Mouse (Mus musculus): Measurements from ENCODE around the gene Hpd. TPM values are rescaled to one million over a fixed set of nuclear protein-coding genes. Genes with fewer than 3 reads are reported as not detected.

The Hpd gene
- polyA plus RNA-seq, 1 experiment from 2014 or later, result 0.35 TPM

DNA sequence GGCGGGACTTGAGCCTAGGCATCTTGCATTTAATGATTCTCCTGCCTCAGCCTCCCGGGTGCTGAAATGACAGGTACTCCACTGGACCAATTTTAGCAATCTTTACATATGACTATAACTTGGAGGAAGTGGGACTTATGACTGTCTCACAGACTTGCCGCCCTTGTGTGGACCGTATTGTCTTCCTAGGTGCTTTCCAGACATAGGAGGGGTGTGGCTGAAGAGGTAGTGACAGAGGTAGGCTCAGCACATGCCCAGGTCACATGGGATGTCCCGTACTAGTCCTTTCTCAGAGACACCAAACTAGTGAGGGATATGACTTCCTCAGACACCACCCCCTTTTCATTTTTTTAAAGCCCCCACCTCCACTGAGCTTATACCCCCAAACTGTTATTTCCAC lies 3.7 kb downstream of the Hpd start:
- H3K27me3 ChIP-seq (ENCODE audit: insufficient read depth, poor library complexity, severe bottlenecking), result peaks cover 6% of the 10 kb centered on the region; the same call in 1 of the 2 replicates
- no peak overlapping the region for H3K27ac ChIP-seq
- H3K9me3 ChIP-seq, result no peaks in the 10 kb centered on the region
- DNase-seq (ENCODE audit: low spot score), result no peak
- no peaks in the 10 kb centered on the region for H3K36me3 ChIP-seq
- H3K4me3 ChIP-seq, result no peak overlapping the region
- 93% methylated on average over 5 of the region's 5 CpGs for WGBS
- H3K4me1 ChIP-seq, result no peaks in the 10 kb centered on the region

GRCm38 (mm10) chr5:123171646-123172350 lies 10.7 kb downstream of the Hpd start:
- H3K27ac ChIP-seq, result no peak overlapping the region
- no peaks in the 10 kb centered on the region for H3K27me3 ChIP-seq (ENCODE audit: insufficient read depth, poor library complexity, severe bottlenecking)
- peaks cover 18% of the 10 kb centered on the region for H3K4me1 ChIP-seq
- H3K36me3 ChIP-seq, result peaks cover 2% of the 10 kb centered on the region
- H3K4me3 ChIP-seq, result peak overlapping the region; percentile 47
- DNase-seq (ENCODE audit: low spot score), result peak; percentile 93
- H3K9me3 ChIP-seq, result no peaks in the 10 kb centered on the region
- 13% methylated on average over 22 of the region's 22 CpGs for WGBS

DNA sequence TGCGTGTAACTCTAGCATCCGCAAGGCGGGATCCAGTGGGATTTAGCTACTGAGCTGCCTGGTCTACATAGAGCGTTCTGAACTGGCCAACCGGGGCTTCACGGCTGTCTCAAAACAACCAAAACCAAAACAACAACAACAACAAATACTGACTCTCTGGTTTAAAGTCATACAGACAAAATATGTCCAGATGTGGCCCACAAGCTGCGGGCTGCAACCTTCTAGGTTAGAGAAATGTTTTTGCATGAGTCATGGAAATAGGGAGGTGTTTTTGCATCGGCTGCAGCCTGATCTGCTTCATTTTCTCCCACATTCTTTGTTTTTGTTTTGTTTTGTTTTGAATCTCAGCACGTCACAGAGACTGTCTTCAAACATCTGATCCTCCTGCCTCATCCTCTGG lies 12.2 kb downstream of the Hpd start:
- Histone ChIP-seq H3K27me3 (ENCODE audit: insufficient read depth, poor library complexity, severe bottlenecking) (no peaks in the 10 kb centered on the region), H3K4me1 (peaks cover 18% of the 10 kb centered on the region), H3K27ac (no peak overlapping the region), H3K4me3 (no peak overlapping the region), H3K36me3 (peaks cover 15% of the 10 kb centered on the region), H3K9me3 (no peaks in the 10 kb centered on the region)
- no peak for DNase-seq (ENCODE audit: low spot score)
- WGBS, result 79% methylated on average over 9 of the region's 9 CpGs

DNA sequence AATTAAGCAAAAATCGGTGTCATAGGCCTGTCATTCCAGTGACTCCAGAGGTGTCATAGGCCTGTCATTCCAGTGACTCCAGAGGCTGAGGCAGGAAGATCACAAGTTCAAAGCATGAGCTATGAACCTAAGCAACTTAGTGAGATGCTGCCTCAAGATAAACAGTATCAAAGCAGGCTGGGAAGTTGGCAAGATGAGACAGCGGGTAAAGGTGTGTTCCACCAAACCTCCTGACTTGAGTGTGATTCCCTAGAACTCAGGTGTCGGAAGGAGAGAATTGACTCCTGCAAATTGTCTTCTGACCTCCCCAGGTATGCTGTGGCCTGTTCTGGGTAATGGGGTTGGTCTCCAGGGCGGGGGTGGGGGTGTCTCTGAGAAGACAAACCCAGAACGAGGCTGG lies 13.2 kb downstream of the Hpd start, which contains the start of gene Psmd9:
Gene Psmd9, plus strand, starts transcription at position 130 of the 400 bp plus-strand sequence.
- Histone ChIP-seq H3K27ac (no peak within 1 kb of the TSS), H3K4me3 (no peak within 1 kb of the TSS), H3K9me3 (no peaks in the 10 kb centered on the region), H3K4me1 (peaks cover 18% of the 10 kb centered on the region), H3K36me3 (peaks cover 20% of the 10 kb centered on the region), H3K27me3 (ENCODE audit: insufficient read depth, poor library complexity, severe bottlenecking) (no peaks in the 10 kb centered on the region)
- WGBS, result 81% methylated on average over 5 of the region's 5 CpGs
- no peak for DNase-seq (ENCODE audit: low spot score)

- no peaks in the 10 kb centered on the region for H3K27me3 ChIP-seq (ENCODE audit: insufficient read depth, poor library complexity, severe bottlenecking)
- no peaks in the 10 kb centered on the region for H3K9me3 ChIP-seq
- no peak overlapping the region for H3K4me3 ChIP-seq
- 82% methylated on average over 5 of the region's 5 CpGs for WGBS
- DNase-seq (ENCODE audit: low spot score), result no peak
- peaks cover 37% of the 10 kb centered on the region for H3K36me3 ChIP-seq
- H3K4me1 ChIP-seq, result peaks cover 16% of the 10 kb centered on the region
- no peak overlapping the region for H3K27ac ChIP-seq
Observed at GRCm38 (mm10) chr5:123167591-123167990, 14.9 kb downstream of the Hpd start.

DNA sequence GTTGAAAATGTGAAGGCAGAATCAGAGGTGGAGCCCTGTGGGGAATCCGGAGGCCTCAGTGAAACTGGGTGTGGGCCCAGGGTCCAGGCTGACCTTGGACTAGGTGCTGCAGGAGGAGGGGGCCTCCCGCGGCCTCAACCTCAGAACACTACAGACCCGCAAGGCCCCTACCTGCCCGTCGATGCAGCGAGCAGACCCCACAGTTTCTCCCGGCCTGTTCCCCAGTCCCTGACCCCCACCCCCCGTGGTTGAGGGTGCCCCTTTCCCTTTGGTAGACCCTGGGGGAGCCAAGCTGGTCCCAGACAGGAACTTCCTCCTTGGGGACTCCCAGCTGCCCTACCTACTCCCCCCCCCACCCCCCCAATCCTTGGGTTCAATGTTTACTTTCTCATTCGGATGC lies 16.1 kb downstream of the Hpd start:
- no peak for DNase-seq (ENCODE audit: low spot score)
- Histone ChIP-seq H3K27me3 (ENCODE audit: insufficient read depth, poor library complexity, severe bottlenecking) (no peaks in the 10 kb centered on the region), H3K27ac (no peak overlapping the region), H3K9me3 (no peaks in the 10 kb centered on the region), H3K36me3 (peaks cover 49% of the 10 kb centered on the region), H3K4me1 (peaks cover 5% of the 10 kb centered on the region), H3K4me3 (no peak overlapping the region)
- WGBS, result 91% methylated on average over 10 of the region's 10 CpGs

- DNase-seq (ENCODE audit: low spot score), result no peak
- Histone ChIP-seq H3K36me3 (peaks cover 84% of the 10 kb centered on the region), H3K27me3 (ENCODE audit: insufficient read depth, poor library complexity, severe bottlenecking) (no peaks in the 10 kb centered on the region), H3K4me3 (no peak overlapping the region), H3K9me3 (no peaks in the 10 kb centered on the region), H3K4me1 (no peaks in the 10 kb centered on the region), H3K27ac (no peak overlapping the region; the same call in 1 of the 2 replicates)
- 71% methylated on average over 9 of the region's 9 CpGs for WGBS
Observed at GRCm38 (mm10) chr5:123162942-123163341, 19.6 kb downstream of the Hpd start.

GRCm38 (mm10) chr5:123160341-123160740 lies 22.2 kb downstream of the Hpd start:
- WGBS, result 92% methylated on average over 8 of the region's 15 CpGs
- no peak for DNase-seq (ENCODE audit: low spot score)
- no peaks in the 10 kb centered on the region for H3K9me3 ChIP-seq
- H3K27ac ChIP-seq, result no peak overlapping the region
- H3K36me3 ChIP-seq, result peaks cover 88% of the 10 kb centered on the region
- no peaks in the 10 kb centered on the region for H3K27me3 ChIP-seq (ENCODE audit: insufficient read depth, poor library complexity, severe bottlenecking)
- H3K4me3 ChIP-seq, result no peak overlapping the region
- peaks cover 4% of the 10 kb centered on the region; the same call in 1 of the 2 replicates for H3K4me1 ChIP-seq

GRCm38 (mm10) chr5:123159866-123160265 lies 22.7 kb downstream of the Hpd start:
- DNase-seq (ENCODE audit: low spot score), result no peak
- no peak overlapping the region for H3K4me3 ChIP-seq
- no peaks in the 10 kb centered on the region for H3K27me3 ChIP-seq (ENCODE audit: insufficient read depth, poor library complexity, severe bottlenecking)
- H3K9me3 ChIP-seq, result no peaks in the 10 kb centered on the region
- peaks cover 91% of the 10 kb centered on the region for H3K36me3 ChIP-seq
- H3K27ac ChIP-seq, result no peak overlapping the region
- 93% methylated on average over 15 of the region's 15 CpGs for WGBS
- H3K4me1 ChIP-seq, result peaks cover 4% of the 10 kb centered on the region; the same call in 1 of the 2 replicates

- DNase-seq (ENCODE audit: low spot score), result no peak
- peaks cover 4% of the 10 kb centered on the region; the same call in 1 of the 2 replicates for H3K4me1 ChIP-seq
- H3K27ac ChIP-seq, result no peak overlapping the region
- 87% methylated on average over 4 of the region's 4 CpGs for WGBS
- no peak overlapping the region for H3K4me3 ChIP-seq
- no peaks in the 10 kb centered on the region for H3K9me3 ChIP-seq
- peaks cover 92% of the 10 kb centered on the region for H3K36me3 ChIP-seq
- H3K27me3 ChIP-seq (ENCODE audit: insufficient read depth, poor library complexity, severe bottlenecking), result no peaks in the 10 kb centered on the region
Observed at GRCm38 (mm10) chr5:123159446-123159845, 23.1 kb downstream of the Hpd start.

GRCm38 (mm10) chr5:123157972-123158371 lies 24.6 kb downstream of the Hpd start:
- no peak for DNase-seq (ENCODE audit: low spot score)
- Histone ChIP-seq H3K36me3 (peaks cover 92% of the 10 kb centered on the region), H3K9me3 (no peaks in the 10 kb centered on the region), H3K27me3 (ENCODE audit: insufficient read depth, poor library complexity, severe bottlenecking) (no peaks in the 10 kb centered on the region), H3K4me1 (peaks cover 4% of the 10 kb centered on the region; the same call in 1 of the 2 replicates), H3K27ac (no peak overlapping the region), H3K4me3 (no peak overlapping the region)
- 77% methylated on average over 4 of the region's 4 CpGs for WGBS

- 0 out of 2 replicates have a peak overlapping the region, but pooled peaks have one; percentile 16 for H3K27ac ChIP-seq
- peaks cover 92% of the 10 kb centered on the region for H3K36me3 ChIP-seq
- no peak for DNase-seq (ENCODE audit: low spot score)
- peaks cover 4% of the 10 kb centered on the region; the same call in 1 of the 2 replicates for H3K4me1 ChIP-seq
- no peaks in the 10 kb centered on the region for H3K9me3 ChIP-seq
- H3K27me3 ChIP-seq (ENCODE audit: insufficient read depth, poor library complexity, severe bottlenecking), result no peaks in the 10 kb centered on the region
- H3K4me3 ChIP-seq, result no peak overlapping the region
- WGBS, result 87% methylated on average over 12 of the region's 12 CpGs
Observed at GRCm38 (mm10) chr5:123156763-123157162, 25.8 kb downstream of the Hpd start.

DNA sequence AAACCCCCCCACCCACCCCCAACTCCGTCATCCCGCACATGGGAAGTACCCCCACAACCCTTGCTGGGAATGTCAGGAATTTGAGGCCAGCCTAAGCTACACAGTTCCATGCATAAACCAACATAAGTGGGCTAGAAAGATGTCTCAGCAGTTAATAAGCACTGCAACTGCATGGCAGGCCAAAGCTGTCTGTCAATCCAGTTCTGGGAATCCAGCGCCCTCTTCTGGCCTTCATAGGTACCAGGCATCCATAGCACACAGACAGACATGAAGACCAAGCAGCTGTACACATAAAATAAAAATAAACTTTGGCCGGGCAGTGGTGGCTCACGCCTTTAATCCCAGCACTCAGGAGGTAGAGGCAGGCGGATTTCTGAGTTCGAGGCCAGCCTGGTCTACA lies 27.1 kb downstream of the Hpd start:
- 60% methylated on average over 7 of the region's 7 CpGs for WGBS
- Histone ChIP-seq H3K36me3 (peaks cover 92% of the 10 kb centered on the region), H3K4me3 (no peak overlapping the region), H3K4me1 (peaks cover 18% of the 10 kb centered on the region), H3K27me3 (ENCODE audit: insufficient read depth, poor library complexity, severe bottlenecking) (no peaks in the 10 kb centered on the region), H3K27ac (no peak overlapping the region), H3K9me3 (no peaks in the 10 kb centered on the region)
- no peak for DNase-seq (ENCODE audit: low spot score)

Measured in heart, embryonic 10.5 days (tissue).